Mouse (Mus musculus): ENCODE data around the gene Frzb.

DNA sequence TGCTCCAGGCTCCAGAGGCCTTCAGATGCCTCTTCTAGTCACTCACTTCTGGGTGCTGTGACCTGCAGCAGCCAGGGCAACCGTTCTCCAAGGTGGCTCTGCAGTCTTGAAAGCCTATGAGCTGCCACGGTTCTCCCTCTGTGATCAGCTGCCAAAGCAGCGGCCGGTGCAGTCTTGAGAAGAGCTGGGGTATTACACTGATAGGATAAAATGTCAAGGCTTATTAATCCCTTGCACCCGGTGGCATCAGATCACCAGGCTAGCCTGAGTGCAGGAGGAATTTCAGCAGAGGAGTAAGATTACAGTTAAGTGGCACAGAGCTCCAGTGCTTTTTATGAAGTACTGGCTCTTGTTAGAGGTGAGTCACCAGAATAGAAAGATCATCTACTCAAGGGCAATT lies 39.4 kb upstream of the Frzb start:
- TF ChIP-seq CTCF (IDR thresholded peaks at IDR 0.05; ENCODE audit: insufficient read depth, low read length) (no peak), POLR2A (IDR thresholded peaks at IDR 0.05; ENCODE audit: borderline replicate concordance, extremely low read depth, low read depth, low read length) (no peak)
